Mouse (Mus musculus): ENCODE data around the gene Asna1. TPM values are rescaled to one million over a fixed set of nuclear protein-coding genes. Genes with fewer than 3 reads are reported as not detected.

The Asna1 gene
- polyA plus RNA-seq, 1 experiment from 2014 or later = 164 TPM

DNA sequence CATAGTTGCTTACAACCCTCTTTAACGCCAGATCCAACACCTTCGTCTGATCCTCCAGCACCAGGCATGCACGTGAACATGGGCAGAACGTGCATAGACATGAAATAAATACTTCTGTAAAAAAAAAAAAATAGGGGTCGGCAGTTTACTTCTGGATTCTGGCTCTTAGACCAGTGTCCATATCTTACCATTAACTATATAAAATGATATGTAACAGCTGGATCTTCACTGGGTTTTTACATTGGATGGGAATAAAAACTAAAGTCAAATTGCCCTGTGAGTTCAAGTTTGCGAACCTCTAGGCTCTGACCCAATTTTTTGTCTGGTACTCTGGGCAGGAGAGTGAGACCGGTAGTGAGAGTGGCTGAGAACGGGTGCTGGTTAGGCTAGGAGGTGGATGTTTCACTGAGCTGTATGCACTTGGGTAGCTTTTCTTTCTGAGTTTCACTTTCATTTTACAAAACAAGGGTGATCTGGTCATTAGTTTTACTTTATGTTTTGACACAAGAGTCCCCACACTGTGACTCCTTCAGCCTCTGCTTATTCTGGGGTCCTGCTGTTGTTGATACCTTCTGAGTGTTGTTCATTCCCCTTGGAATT lies 50.4 kb downstream of the Asna1 start:
- Histone ChIP-seq H3K27ac (no peak overlapping the region), H3K9me3 (no peaks in the 10 kb centered on the region), H3K36me3 (replicated peaks) (peaks cover 50% of the 10 kb centered on the region), H3K4me1 (peaks cover 65% of the 10 kb centered on the region), H3K4me3 (no peak overlapping the region), H3K27me3 (ENCODE audit: poor library complexity, severe bottlenecking) (peaks cover 31% of the 10 kb centered on the region)
- DNase-seq (ENCODE audit: extremely low spot score, low spot score) = no peak
- 83% methylated on average over 8 of the region's 8 CpGs for WGBS

DNA sequence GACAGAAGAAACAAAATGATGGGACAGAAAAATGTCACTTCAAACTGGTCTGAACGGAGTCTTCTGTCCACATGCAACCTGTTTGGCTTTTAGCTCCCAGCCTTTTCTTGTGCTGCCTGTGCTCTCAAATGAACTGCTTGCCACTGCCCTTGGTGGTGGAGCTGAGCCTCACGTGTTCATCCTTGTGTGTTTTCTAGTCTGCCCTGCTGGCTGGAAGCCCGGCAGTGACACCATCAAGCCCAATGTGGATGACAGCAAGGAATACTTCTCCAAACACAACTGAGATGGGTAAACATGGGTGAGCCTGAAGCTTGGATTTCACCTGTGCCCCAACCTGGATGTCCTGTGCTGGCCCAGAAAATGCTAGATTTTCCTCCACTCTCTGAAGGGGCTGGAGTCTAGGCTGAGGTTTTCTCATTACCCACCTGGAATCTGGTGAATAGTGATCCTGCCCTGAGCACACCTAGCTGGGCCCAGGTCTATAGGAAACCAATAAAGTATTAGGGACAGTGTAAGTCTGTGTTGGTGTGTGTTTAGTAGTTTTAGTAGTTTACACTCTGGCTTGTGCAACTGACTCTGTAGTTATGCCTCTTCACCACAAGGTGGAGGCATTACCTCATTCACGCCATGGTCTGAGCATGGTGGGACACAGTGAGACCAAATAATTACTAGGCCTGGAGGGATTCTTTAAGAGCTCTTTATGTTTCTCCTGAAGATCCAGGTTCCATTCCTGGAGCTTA lies 51.1 kb downstream of the Asna1 start:
- 69% methylated on average over 4 of the region's 4 CpGs for WGBS
- H3K36me3 ChIP-seq (replicated peaks) = peaks cover 50% of the 10 kb centered on the region
- H3K9me3 ChIP-seq = no peaks in the 10 kb centered on the region
- H3K27ac ChIP-seq = no peak overlapping the region
- H3K4me1 ChIP-seq = peaks cover 59% of the 10 kb centered on the region
- no peak overlapping the region for H3K4me3 ChIP-seq
- peak; percentile 60 for DNase-seq (ENCODE audit: extremely low spot score, low spot score)
- peaks cover 24% of the 10 kb centered on the region for H3K27me3 ChIP-seq (ENCODE audit: poor library complexity, severe bottlenecking)

GRCm38 (mm10) chr8:84973079-84973478 lies 52.0 kb downstream of the Asna1 start:
- peaks cover 50% of the 10 kb centered on the region for H3K36me3 ChIP-seq (replicated peaks)
- DNase-seq (ENCODE audit: extremely low spot score, low spot score) = no peak
- peaks cover 59% of the 10 kb centered on the region for H3K4me1 ChIP-seq
- no peak overlapping the region for H3K27ac ChIP-seq
- no peaks in the 10 kb centered on the region for H3K9me3 ChIP-seq
- H3K27me3 ChIP-seq (ENCODE audit: poor library complexity, severe bottlenecking) = peaks cover 15% of the 10 kb centered on the region
- H3K4me3 ChIP-seq = no peak overlapping the region
- WGBS = 77% methylated on average over 1 of the region's 1 CpGs

- Histone ChIP-seq H3K36me3 (replicated peaks) (peaks cover 50% of the 10 kb centered on the region), H3K27me3 (ENCODE audit: poor library complexity, severe bottlenecking) (no peaks in the 10 kb centered on the region), H3K4me1 (peaks cover 58% of the 10 kb centered on the region), H3K9me3 (no peaks in the 10 kb centered on the region), H3K4me3 (peak overlapping the region; percentile 87), H3K27ac (peak overlapping the region; percentile 98)
- no peak for DNase-seq (ENCODE audit: extremely low spot score, low spot score)
- WGBS = 72% methylated on average over 5 of the region's 5 CpGs
Measured at GRCm38 (mm10) chr8:84970913-84971312, 54.2 kb downstream of the Asna1 start.

DNA sequence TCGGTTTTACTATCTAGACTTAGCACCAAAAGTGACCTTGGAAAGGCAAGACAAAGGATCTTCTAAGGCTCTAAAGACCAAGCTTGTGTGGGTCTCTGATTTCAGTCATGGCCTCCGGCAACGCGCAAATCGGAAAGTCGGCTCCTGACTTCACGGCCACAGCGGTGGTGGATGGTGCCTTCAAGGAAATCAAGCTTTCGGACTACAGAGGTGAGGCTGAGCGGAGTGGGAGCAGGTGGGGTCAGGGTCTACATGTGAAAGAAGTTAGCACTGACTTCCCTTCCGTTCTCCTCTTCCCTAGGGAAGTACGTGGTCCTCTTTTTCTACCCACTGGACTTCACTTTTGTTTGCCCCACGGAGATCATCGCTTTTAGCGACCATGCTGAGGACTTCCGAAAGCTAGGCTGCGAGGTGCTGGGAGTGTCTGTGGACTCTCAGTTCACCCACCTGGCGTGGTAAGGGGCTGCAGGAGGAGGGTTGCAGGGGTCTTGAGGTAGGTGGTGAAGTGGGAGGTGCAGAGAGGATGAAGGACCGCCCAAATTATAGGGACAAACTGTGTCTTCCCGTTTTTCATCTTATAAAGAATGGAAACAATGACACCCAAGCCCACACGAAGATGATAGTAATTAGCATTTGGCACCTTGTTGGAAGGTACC lies 54.8 kb downstream of the Asna1 start:
- Histone ChIP-seq H3K4me3 (peak overlapping the region; percentile 87), H3K36me3 (replicated peaks) (peaks cover 50% of the 10 kb centered on the region), H3K27ac (peak overlapping the region; percentile 98), H3K4me1 (peaks cover 56% of the 10 kb centered on the region), H3K9me3 (no peaks in the 10 kb centered on the region), H3K27me3 (ENCODE audit: poor library complexity, severe bottlenecking) (no peaks in the 10 kb centered on the region)
- 14% methylated on average over 21 of the region's 21 CpGs for WGBS
- DNase-seq (ENCODE audit: extremely low spot score, low spot score) = no peak

- peak within 1 kb of the TSS; percentile 87 for H3K4me3 ChIP-seq
- H3K27ac ChIP-seq = peak within 1 kb of the TSS; percentile 98
- peaks cover 42% of the 10 kb centered on the region for H3K36me3 ChIP-seq (replicated peaks)
- no peaks in the 10 kb centered on the region for H3K9me3 ChIP-seq
- under 1% methylated on average over 56 of the region's 56 CpGs for WGBS
- H3K4me1 ChIP-seq = peaks cover 60% of the 10 kb centered on the region
- peak; percentile 84 for DNase-seq (ENCODE audit: extremely low spot score, low spot score)
- H3K27me3 ChIP-seq (ENCODE audit: poor library complexity, severe bottlenecking) = no peaks in the 10 kb centered on the region
Measured at GRCm38 (mm10) chr8:84969241-84970134, 55.6 kb downstream of the Asna1 start, which contains the start of the genes Gm49661, Prdx2 and Rnaseh2a. TSS of gene Gm49661 (minus strand) at chr8:84969433. TSS of gene Prdx2 (plus strand) at chr8:84969587. TSS of gene Rnaseh2a (minus strand) at chr8:84969767.

- H3K27ac ChIP-seq = peak overlapping the region; percentile 98
- no peak for DNase-seq (ENCODE audit: extremely low spot score, low spot score)
- 38% methylated on average over 2 of the region's 2 CpGs for WGBS
- peaks cover 42% of the 10 kb centered on the region for H3K36me3 ChIP-seq (replicated peaks)
- H3K27me3 ChIP-seq (ENCODE audit: poor library complexity, severe bottlenecking) = no peaks in the 10 kb centered on the region
- H3K4me1 ChIP-seq = peaks cover 60% of the 10 kb centered on the region
- H3K4me3 ChIP-seq = peak overlapping the region; percentile 87
- no peaks in the 10 kb centered on the region for H3K9me3 ChIP-seq
Measured at GRCm38 (mm10) chr8:84968650-84969049, 56.4 kb downstream of the Asna1 start.

Small RNA genes lying within 50 kb of the gene (microRNA-seq; reads per million reads assigned to microRNA genes)
- gene Mir7070 = 2.4 reads per million

Other genes starting within 250 kb of the Asna1 start
- gene Nfix, start 224.9 kb downstream of the Asna1 start, polyA plus RNA-seq (2016; fragmentation: Nextera tagmentation; extraction: Ambion mirVana) = 0.46 and 1.8 TPM in 2 replicates
- 2.9 and 3.5 TPM in 2 replicates for gene Dand5, start 202.5 kb downstream of the Asna1 start, polyA plus RNA-seq (2016; fragmentation: Nextera tagmentation; extraction: Ambion mirVana)
- gene Gadd45gip1, start 193.8 kb downstream of the Asna1 start, polyA plus RNA-seq (2016; fragmentation: Nextera tagmentation; extraction: Ambion mirVana) = 49.1 and 49.6 TPM in 2 replicates
- gene Rad23a, start 184.6 kb downstream of the Asna1 start, polyA plus RNA-seq (2016; fragmentation: Nextera tagmentation; extraction: Ambion mirVana) = 130 and 137 TPM in 2 replicates
- 735 and 764 TPM in 2 replicates for gene Calr, start 178.3 kb downstream of the Asna1 start, polyA plus RNA-seq (2016; fragmentation: Nextera tagmentation; extraction: Ambion mirVana)
- 143 and 144 TPM in 2 replicates for gene Farsa, start 168.3 kb downstream of the Asna1 start, polyA plus RNA-seq (2016; fragmentation: Nextera tagmentation; extraction: Ambion mirVana)
- gene Syce2, start 153.2 kb downstream of the Asna1 start, polyA plus RNA-seq (2016; fragmentation: Nextera tagmentation; extraction: Ambion mirVana) = 91.1 and 92.7 TPM in 2 replicates
- gene Gcdh, start 131.4 kb downstream of the Asna1 start, polyA plus RNA-seq (2016; fragmentation: Nextera tagmentation; extraction: Ambion mirVana) = 44.6 and 49.6 TPM in 2 replicates
- gene Klf1, start 123.4 kb downstream of the Asna1 start, polyA plus RNA-seq (2016; fragmentation: Nextera tagmentation; extraction: Ambion mirVana) = 18.3 and 24.3 TPM in 2 replicates
- gene Dnase2a, start 116.7 kb downstream of the Asna1 start, polyA plus RNA-seq (2016; fragmentation: Nextera tagmentation; extraction: Ambion mirVana) = 7.9 and 9.2 TPM in 2 replicates
- gene Mast1, start 87.9 kb downstream of the Asna1 start, polyA plus RNA-seq (2016; fragmentation: Nextera tagmentation; extraction: Ambion mirVana) = 2.6 and 3.8 TPM in 2 replicates
- gene Rtbdn, start 78.3 kb downstream of the Asna1 start, polyA plus RNA-seq (2016; fragmentation: Nextera tagmentation; extraction: Ambion mirVana) = 1.3 and 1.8 TPM in 2 replicates
- not detected in 2 replicates for gene Gm49661, start 55.8 kb downstream of the Asna1 start, polyA plus RNA-seq (2016; fragmentation: Nextera tagmentation; extraction: Ambion mirVana)
- 1,199 and 1,255 TPM in 2 replicates for gene Prdx2, start 55.7 kb downstream of the Asna1 start, polyA plus RNA-seq (2016; fragmentation: Nextera tagmentation; extraction: Ambion mirVana)
- gene Rnaseh2a, start 55.5 kb downstream of the Asna1 start, polyA plus RNA-seq (2016; fragmentation: Nextera tagmentation; extraction: Ambion mirVana) = 163 and 173 TPM in 2 replicates
- 3.8 and 4.0 TPM in 2 replicates for gene Junb, start 46.6 kb downstream of the Asna1 start, polyA plus RNA-seq (2016; fragmentation: Nextera tagmentation; extraction: Ambion mirVana)
- 18.3 and 19.0 TPM in 2 replicates for gene Hook2, start 34.7 kb downstream of the Asna1 start, polyA plus RNA-seq (2016; fragmentation: Nextera tagmentation; extraction: Ambion mirVana)
- gene Best2, start 10.8 kb downstream of the Asna1 start, polyA plus RNA-seq (2016; fragmentation: Nextera tagmentation; extraction: Ambion mirVana) = not detected in 2 replicates
- gene Trir, start 1.5 kb upstream of the Asna1 start, polyA plus RNA-seq (2016; fragmentation: Nextera tagmentation; extraction: Ambion mirVana) = 123 and 142 TPM in 2 replicates
- gene Tnpo2, start 11.6 kb upstream of the Asna1 start, polyA plus RNA-seq (2016; fragmentation: Nextera tagmentation; extraction: Ambion mirVana) = 31.5 and 33.2 TPM in 2 replicates
- gene Fbxw9, start 34.8 kb upstream of the Asna1 start, polyA plus RNA-seq (2016; fragmentation: Nextera tagmentation; extraction: Ambion mirVana) = 22.9 and 26.3 TPM in 2 replicates
- not detected in 2 replicates for gene Gm5741, start 42.7 kb upstream of the Asna1 start, polyA plus RNA-seq (2016; fragmentation: Nextera tagmentation; extraction: Ambion mirVana)
- gene Dhps, start 46.5 kb upstream of the Asna1 start, polyA plus RNA-seq (2016; fragmentation: Nextera tagmentation; extraction: Ambion mirVana) = 67.2 and 68.5 TPM in 2 replicates
- gene Wdr83os, start 55.5 kb upstream of the Asna1 start, polyA plus RNA-seq (2016; fragmentation: Nextera tagmentation; extraction: Ambion mirVana) = 139 and 142 TPM in 2 replicates
- gene Wdr83, start 56.0 kb upstream of the Asna1 start, polyA plus RNA-seq (2016; fragmentation: Nextera tagmentation; extraction: Ambion mirVana) = 58.4 and 63.3 TPM in 2 replicates
- 21.9 and 24.1 TPM in 2 replicates for gene Man2b1, start 58.0 kb upstream of the Asna1 start, polyA plus RNA-seq (2016; fragmentation: Nextera tagmentation; extraction: Ambion mirVana)
- 1.3 and 1.9 TPM in 2 replicates for gene Zfp791, start 97.8 kb upstream of the Asna1 start, polyA plus RNA-seq (2016; fragmentation: Nextera tagmentation; extraction: Ambion mirVana)
- not detected in 2 replicates for gene Cks1brt, start 126.6 kb upstream of the Asna1 start, polyA plus RNA-seq (2016; fragmentation: Nextera tagmentation; extraction: Ambion mirVana)
- gene Olfr371, start 200.7 kb upstream of the Asna1 start, polyA plus RNA-seq (2016; fragmentation: Nextera tagmentation; extraction: Ambion mirVana) = not detected in 2 replicates